Mouse (Mus musculus) kidney, embryonic 14.5 days (tissue): ENCODE measurements around the gene Olfr1013. TPM values are rescaled to one million over a fixed set of nuclear protein-coding genes. Genes with fewer than 3 reads are reported as not detected.

Experiments used
- ATAC-seq: fragments of 200-750 bp; cut with Nextera tagmentation; 2 replicates; pipeline ENCODE4 v1.8.0; 2017; ENCODE audit warnings: moderate number of reproducible peaks, mild to moderate bottlenecking, moderate TSS enrichment, moderate library complexity; ENCODE audit not compliant: low FRiP score, low TSS enrichment
- H3K27ac ChIP-seq: fragments of 300-500 bp; sonication (generic); 2 replicates; pipeline ENCODE4 v1.5.1; 2014; ENCODE audit warnings: low read depth, mild to moderate bottlenecking, low read length, moderate library complexity, mixed read lengths
- H3K27me3 ChIP-seq: fragments of 300-500 bp; sonication (generic); 2 replicates; pipeline ENCODE4 v1.6.1; 2014; ENCODE audit warnings: mild to moderate bottlenecking, low read length; ENCODE audit not compliant: control insufficient read depth, insufficient read depth
- H3K36me3 ChIP-seq: fragments of 300-500 bp; sonication (generic); 2 replicates; pipeline ENCODE4 v1.6.1; 2014; ENCODE audit warnings: low read length, mixed read lengths; ENCODE audit not compliant: control insufficient read depth, insufficient read depth
- H3K4me1 ChIP-seq: fragments of 300-500 bp; sonication (generic); 2 replicates; pipeline ENCODE4 v1.6.1; 2014; ENCODE audit warnings: low read length, mixed read lengths; ENCODE audit not compliant: control insufficient read depth, insufficient read depth
- H3K4me2 ChIP-seq: fragments of 300-500 bp; sonication (generic); replicated peaks from 2 replicates; pipeline ENCODE4 v1.6.1; 2014; ENCODE audit warnings: low read depth, mild to moderate bottlenecking, low read length
- H3K4me3 ChIP-seq: fragments of 300-500 bp; sonication (generic); 2 replicates; pipeline ENCODE4 v1.5.1; 2014; ENCODE audit warnings: mild to moderate bottlenecking, low read length
- H3K9ac ChIP-seq: fragments of 300-500 bp; sonication (generic); 2 replicates; pipeline ENCODE4 v1.6.1; 2014; ENCODE audit warnings: low read depth, mild to moderate bottlenecking, low read length, moderate library complexity
- H3K9me3 ChIP-seq: fragments of 300-500 bp; sonication (generic); 2 replicates; pipeline ENCODE4 v1.6.1; 2016; ENCODE audit warnings: low read length; ENCODE audit not compliant: control insufficient read depth
- polyA plus RNA-seq: library from polyadenylated mRNA; unstranded; fragments of >200 nt; fragmentation: Nextera tagmentation; extraction: Ambion mirVana; gene quantifications from 2 replicates; pipeline ENCODE4 v1.2.1, GENCODE M21; 2014

Olfr1013 gene
- polyA plus RNA-seq, 1 experiment from 2014 or later = not detected

- H3K9ac ChIP-seq = no peak within 1 kb of the TSS
- no peaks in the 10 kb centered on the region for H3K36me3 ChIP-seq
- H3K4me1 ChIP-seq = no peaks in the 10 kb centered on the region
- H3K27ac ChIP-seq = no peak within 1 kb of the TSS
- no peaks in the 10 kb centered on the region for H3K9me3 ChIP-seq
- ATAC-seq = no peak
- no peak within 1 kb of the TSS for H3K4me2 ChIP-seq
- no peaks in the 10 kb centered on the region for H3K27me3 ChIP-seq
- H3K4me3 ChIP-seq = no peak within 1 kb of the TSS
These were observed 51.3 kb downstream of the Olfr1013 start, which contains the start of gene Olfr1018 for GRCm38 (mm10) chr2:85818179-85818578. Olfr1018 (plus strand) TSS chr2:85818479.

Other genes starting within 250 kb of the Olfr1013 start
- gene 4833423E24Rik, start 248.1 kb upstream of the Olfr1013 start, polyA plus RNA-seq = not detected in 2 replicates
- gene Olfr996, start 187.9 kb upstream of the Olfr1013 start, polyA plus RNA-seq = not detected in 2 replicates
- not detected in 2 replicates for gene Olfr998, start 178.2 kb upstream of the Olfr1013 start, polyA plus RNA-seq
- not detected in 2 replicates for gene Olfr1000, start 155.2 kb upstream of the Olfr1013 start, polyA plus RNA-seq
- gene Olfr1002, start 116.4 kb upstream of the Olfr1013 start, polyA plus RNA-seq = not detected in 2 replicates
- not detected in 2 replicates for gene Olfr154, start 102.6 kb upstream of the Olfr1013 start, polyA plus RNA-seq
- not detected in 2 replicates for gene Olfr1006, start 88.3 kb upstream of the Olfr1013 start, polyA plus RNA-seq
- not detected in 2 replicates for gene Olfr1008, start 77.7 kb upstream of the Olfr1013 start, polyA plus RNA-seq
- gene Olfr1009, start 51.7 kb upstream of the Olfr1013 start, polyA plus RNA-seq = not detected in 2 replicates
- gene Olfr1012, start 4.3 kb upstream of the Olfr1013 start, polyA plus RNA-seq = not detected in 2 replicates
- not detected in 2 replicates for gene Olfr1014, start 5.6 kb downstream of the Olfr1013 start, polyA plus RNA-seq
- not detected in 2 replicates for gene Olfr1015, start 14.9 kb downstream of the Olfr1013 start, polyA plus RNA-seq
- not detected in 2 replicates for gene Olfr1016, start 35.4 kb downstream of the Olfr1013 start, polyA plus RNA-seq
- not detected in 2 replicates for gene Olfr1018, start 51.4 kb downstream of the Olfr1013 start, polyA plus RNA-seq
- not detected in 2 replicates for gene Olfr1019, start 78.4 kb downstream of the Olfr1013 start, polyA plus RNA-seq
- not detected in 2 replicates for gene Olfr1020, start 79.9 kb downstream of the Olfr1013 start, polyA plus RNA-seq
- not detected in 2 replicates for gene Olfr1022, start 101.5 kb downstream of the Olfr1013 start, polyA plus RNA-seq
- gene Olfr1023, start 118.5 kb downstream of the Olfr1013 start, polyA plus RNA-seq = not detected in 2 replicates
- gene Olfr1024, start 138.0 kb downstream of the Olfr1013 start, polyA plus RNA-seq = not detected in 2 replicates
- not detected in 2 replicates for gene Olfr1025-ps1, start 148.1 kb downstream of the Olfr1013 start, polyA plus RNA-seq
- gene Olfr1026, start 154.5 kb downstream of the Olfr1013 start, polyA plus RNA-seq = not detected in 2 replicates
- gene Olfr1028, start 183.3 kb downstream of the Olfr1013 start, polyA plus RNA-seq = not detected in 2 replicates
- gene Olfr1029, start 206.8 kb downstream of the Olfr1013 start, polyA plus RNA-seq = not detected in 2 replicates
- not detected in 2 replicates for gene Olfr1030, start 212.2 kb downstream of the Olfr1013 start, polyA plus RNA-seq
- gene Olfr1031, start 223.2 kb downstream of the Olfr1013 start, polyA plus RNA-seq = not detected in 2 replicates
- gene Olfr1032, start 238.4 kb downstream of the Olfr1013 start, polyA plus RNA-seq = not detected in 2 replicates